26 mouse cellular contexts compared by ENCODE assay signal in the genomic region with DNA sequence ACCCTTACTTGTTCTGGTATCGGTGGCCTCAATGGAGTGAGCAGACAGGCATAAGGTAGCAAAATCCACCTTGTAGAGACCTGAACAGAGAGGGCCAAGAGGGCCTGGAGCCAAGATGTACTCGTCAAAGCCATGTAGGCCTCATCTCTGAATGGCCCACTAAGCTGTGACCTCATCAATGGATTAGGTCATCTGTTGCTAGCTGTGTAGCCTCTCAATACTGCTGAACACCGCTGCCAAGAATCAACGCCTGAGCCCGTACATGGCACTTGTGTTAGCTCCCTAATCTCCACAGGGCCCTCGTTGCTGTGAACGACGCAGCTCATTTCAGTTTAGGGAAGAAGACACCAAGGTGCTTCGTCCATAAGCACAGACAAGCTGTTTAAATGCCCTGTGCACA. TPM values are rescaled to one million over a fixed set of nuclear protein-coding genes. Genes with fewer than 3 reads are reported as not detected.
DNase-seq lines count a peak whose midpoint lies in the region; ATAC-seq lines count a peak whose summit lies in the region.
"Had no signal": no experiment of that assay in that cellular context is flagged by ENCODE, and none has a peak within 500 bp of the region (broad histone marks: within the 10 kb centered on the region; RNA-seq: fewer than 3 reads in every experiment).

No protein-coding gene starts in this region.

- no peak overlapping the region for H3K9ac ChIP-seq in heart, embryonic 14.5 days (ENCODE audit: low read length)
- H3K9ac ChIP-seq: embryonic facial prominence, embryonic 13.5 days; forebrain, embryonic 12.5 days; forebrain, embryonic 15.5 days; heart, embryonic 13.5 days; hindbrain, embryonic 12.5 days; hindbrain, embryonic 15.5 days had no signal

- H3K4me1 ChIP-seq in heart, embryonic 14.5 days (ENCODE audit: control insufficient read depth in 2 of 2, insufficient read depth in 2 of 2, low read length in 2 of 2): no peaks in the 10 kb centered on the region
- H3K4me1 ChIP-seq: embryonic facial prominence, embryonic 10.5 days; embryonic facial prominence, embryonic 13.5 days; forebrain, embryonic 12.5 days; forebrain, embryonic 15.5 days; heart, embryonic 13.5 days; hindbrain, embryonic 12.5 days; hindbrain, embryonic 15.5 days had no signal

- H3K27ac ChIP-seq in heart, embryonic 14.5 days (replicated peaks in 1 of 2; ENCODE audit: control insufficient read depth in 1 of 2, insufficient read depth in 1 of 2, low read depth in 2 of 2, low read length in 2 of 2): no peak overlapping the region
- H3K27ac ChIP-seq: embryonic facial prominence, embryonic 10.5 days; embryonic facial prominence, embryonic 13.5 days; forebrain, embryonic 12.5 days; forebrain, embryonic 15.5 days; heart, embryonic 13.5 days; hindbrain, embryonic 12.5 days; hindbrain, embryonic 15.5 days had no signal

- H3K27me3 ChIP-seq in heart, embryonic 14.5 days (ENCODE audit: control insufficient read depth, insufficient read depth, low read length): no peaks in the 10 kb centered on the region
- H3K27me3 ChIP-seq: CH12.LX; embryonic facial prominence, embryonic 13.5 days; forebrain, embryonic 12.5 days; forebrain, embryonic 15.5 days; heart, embryonic 13.5 days; hindbrain, embryonic 12.5 days; hindbrain, embryonic 15.5 days; Patski had no signal

- H3K4me2 ChIP-seq in heart, embryonic 14.5 days (ENCODE audit: low read length): no peak overlapping the region
- H3K4me2 ChIP-seq: embryonic facial prominence, embryonic 13.5 days; forebrain, embryonic 12.5 days; forebrain, embryonic 15.5 days; heart, embryonic 13.5 days; hindbrain, embryonic 12.5 days; hindbrain, embryonic 15.5 days had no signal

- ATAC-seq in heart, embryonic 14.5 days (ENCODE audit: insufficient number of reproducible peaks, insufficient read depth, low FRiP score, low read depth): peak; percentile 17; the same call in 1 of the 2 replicates
- ATAC-seq: forebrain, embryonic 15.5 days; Patski had no signal

- WGBS in heart, embryonic 14.5 days: 79% methylated on average over 9 of the region's 9 CpGs

- no peak overlapping the region for H3K4me3 ChIP-seq in heart, embryonic 14.5 days (ENCODE audit: control insufficient read depth in 1 of 2, insufficient read depth in 1 of 2, low read depth in 1 of 2, low read length in 2 of 2)
- H3K4me3 ChIP-seq: embryonic facial prominence, embryonic 10.5 days; embryonic facial prominence, embryonic 13.5 days; erythroblast, embryonic 14.5 days; forebrain, embryonic 12.5 days; forebrain, embryonic 15.5 days; heart, embryonic 13.5 days; hindbrain, embryonic 12.5 days; hindbrain, embryonic 15.5 days had no signal

- no peaks in the 10 kb centered on the region for H3K36me3 ChIP-seq in heart, embryonic 14.5 days (ENCODE audit: control insufficient read depth, insufficient read depth, low read length)
- H3K36me3 ChIP-seq: embryonic facial prominence, embryonic 10.5 days; embryonic facial prominence, embryonic 13.5 days; forebrain, embryonic 12.5 days; forebrain, embryonic 15.5 days; heart, embryonic 13.5 days; hindbrain, embryonic 12.5 days; hindbrain, embryonic 15.5 days had no signal

- peak; percentile 42 for DNase-seq in cerebellum, adult 9-10 months
- DNase-seq in cerebellum, postnatal 10 days: no peak
- no peak for DNase-seq in heart, postnatal 4 days
- DNase-seq in brain, adult 2 months (ENCODE audit: low read depth, low spot score): peak; percentile 63
- no peak for DNase-seq in gastrocnemius, postnatal 25 days
- DNase-seq: adrenal gland, postnatal 10 days; adrenal gland, postnatal 36 days; B cell, adult 2 months; cerebellum, adult 11 months; cerebellum, adult 8-10 months; cerebellum, postnatal 36 days; embryo, embryonic 11 days; heart, adult 18-20 months; kidney, adult 18-20 months; kidney, adult 9 months had no signal

- no peaks in the 10 kb centered on the region for H3K9me3 ChIP-seq in heart, embryonic 14.5 days (ENCODE audit: control insufficient read depth, low read length)
- H3K9me3 ChIP-seq: embryonic facial prominence, embryonic 10.5 days; embryonic facial prominence, embryonic 13.5 days; forebrain, embryonic 12.5 days; forebrain, embryonic 15.5 days; heart, embryonic 13.5 days; hindbrain, embryonic 12.5 days; hindbrain, embryonic 15.5 days had no signal

RNA-seq across cellular contexts. Expression of a gene that starts 10.0 kb away (rescaled TPM):
- polyA plus RNA-seq in heart, embryonic 14.5 days (2014; fragmentation: Nextera tagmentation; extraction: Ambion mirVana): 7.1 and 8.7 TPM in 2 replicates
- 10 to 100 TPM; 13.3 to 14.6 TPM for total RNA-seq in heart, postnatal 4 days (2021)
- 1 to 10 TPM; 3.8 to 4.1 TPM for total RNA-seq in gastrocnemius, postnatal 25 days (2021)

Comparison
In these comparisons a context has a peak if more than half of its experiments do, and no peak if none do; other contexts are left out.
1. DNase-seq: peak in cerebellum, adult 9-10 months (single experiment) and brain, adult 2 months (single experiment); none in cerebellum, postnatal 10 days (0 of 2), heart, postnatal 4 days (single experiment) and gastrocnemius, postnatal 25 days (single experiment).